Mouse (Mus musculus) 3134 (cell line): ENCODE results near the gene Defb33.

Experiments used
- DNase-seq: peaks from one replicate; pipeline ENCODE4 v3.0.0-alpha.2; 2011; ENCODE audit warnings: low spot score; ENCODE audit not compliant: insufficient read length; ENCODE audit errors: extremely low read depth

The Defb33 gene

DNA sequence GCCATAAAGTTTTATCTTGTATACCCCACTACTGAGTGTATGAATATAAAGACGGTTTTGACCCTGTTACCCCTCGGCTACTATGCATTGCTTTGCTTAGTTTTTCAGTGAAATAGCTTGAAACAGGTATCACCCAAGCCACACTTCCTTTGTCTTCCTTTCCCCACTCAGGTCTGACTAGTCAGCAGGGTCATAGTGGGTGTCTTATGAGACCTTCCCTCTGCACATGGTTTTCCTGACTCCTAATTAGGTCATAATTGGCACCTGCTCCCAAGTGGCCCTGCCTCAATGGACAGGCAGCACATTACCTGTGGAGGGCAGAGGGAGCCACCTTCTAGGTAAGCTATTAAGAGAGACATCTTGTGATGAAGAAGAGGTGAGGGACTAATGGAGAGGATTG lies at the start of gene Defb33:
Gene Defb33 (plus strand): TSS at position 301 of the 400 bp plus-strand sequence.
- DNase-seq, result no peak

DNA sequence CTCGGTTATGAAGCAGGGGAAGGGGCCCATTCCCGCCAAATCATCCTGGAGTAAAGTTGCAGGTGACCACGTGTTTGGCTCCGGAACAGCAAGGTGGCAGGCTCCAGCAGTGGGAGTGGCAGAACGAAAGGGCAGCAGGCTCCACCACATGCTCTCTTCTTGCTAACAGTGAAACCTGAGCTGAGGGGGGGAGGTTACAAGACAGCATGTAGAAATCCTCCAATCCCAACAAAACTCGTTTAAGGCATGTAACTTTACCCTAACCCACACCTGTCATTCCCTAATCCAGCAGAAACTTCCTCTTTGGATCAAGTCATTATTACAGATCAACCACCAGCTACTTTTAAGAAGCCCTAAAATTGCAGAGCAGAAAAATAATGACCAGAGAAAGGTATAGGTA lies 17.9 kb upstream of the Defb33 start:
- no peak for DNase-seq

DNA sequence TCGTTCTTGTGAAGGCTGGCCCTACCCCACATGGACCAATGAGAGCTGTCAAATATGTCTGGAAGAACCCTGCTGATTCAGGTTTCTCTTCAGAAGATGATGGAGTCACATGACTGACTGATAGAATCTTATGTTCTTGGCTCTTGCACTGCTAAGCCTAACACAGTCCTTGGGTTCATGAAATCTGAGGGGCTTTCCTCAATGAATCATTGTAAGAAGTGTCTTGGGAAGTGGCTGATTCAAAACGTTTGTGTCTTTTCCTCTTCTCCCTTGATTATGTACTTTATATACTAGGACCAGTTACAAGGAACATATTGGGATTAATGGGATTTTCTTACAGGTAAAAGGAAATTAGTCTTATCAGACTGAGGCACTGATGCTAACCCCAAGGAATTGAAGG lies 10.1 kb downstream of the Defb33 start, which contains the start of gene Gm15056:
Gene Gm15056 (minus strand): TSS at position 101 of the 400 bp plus-strand sequence.
- DNase-seq, result no peak

DNA sequence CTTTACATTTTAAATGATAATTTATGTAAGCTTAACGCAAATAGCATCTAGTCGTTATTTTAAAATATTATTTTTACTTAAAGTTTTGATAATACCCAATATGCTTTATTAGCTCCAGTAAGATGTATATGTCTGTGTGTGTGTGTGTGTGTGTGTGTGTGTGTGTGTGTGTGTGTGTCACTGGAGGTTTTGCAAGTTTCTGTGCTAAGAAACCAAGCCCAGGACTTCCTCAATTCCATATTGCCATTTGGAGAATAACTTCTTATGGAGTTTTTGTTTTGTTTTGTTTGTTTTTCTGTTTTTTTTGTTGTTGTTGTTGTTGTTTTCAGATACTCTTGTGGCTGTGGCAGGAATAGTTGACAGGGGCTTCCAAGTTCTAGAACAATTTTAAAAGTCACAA lies 14.7 kb downstream of the Defb33 start:
- no peak for DNase-seq

DNA sequence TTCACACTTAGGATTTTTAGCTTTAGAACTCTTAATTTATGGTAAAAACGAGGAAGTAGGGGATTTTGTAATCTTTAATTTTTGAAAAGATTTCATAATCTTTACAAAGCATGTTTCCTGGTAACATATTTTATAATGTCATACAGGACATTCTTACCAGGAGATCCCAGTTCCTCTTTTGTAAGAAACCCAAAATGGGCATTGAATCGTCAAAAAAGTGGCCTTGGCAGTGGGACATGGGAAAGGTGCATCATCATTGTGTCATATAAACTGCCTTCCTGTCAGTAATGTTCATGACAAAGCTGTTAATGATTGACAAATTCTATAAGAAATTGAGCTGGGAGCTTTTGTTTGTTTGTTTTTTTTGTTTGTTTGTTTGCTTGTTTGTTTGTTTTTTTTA lies 15.8 kb downstream of the Defb33 start:
- no peak for DNase-seq

DNA sequence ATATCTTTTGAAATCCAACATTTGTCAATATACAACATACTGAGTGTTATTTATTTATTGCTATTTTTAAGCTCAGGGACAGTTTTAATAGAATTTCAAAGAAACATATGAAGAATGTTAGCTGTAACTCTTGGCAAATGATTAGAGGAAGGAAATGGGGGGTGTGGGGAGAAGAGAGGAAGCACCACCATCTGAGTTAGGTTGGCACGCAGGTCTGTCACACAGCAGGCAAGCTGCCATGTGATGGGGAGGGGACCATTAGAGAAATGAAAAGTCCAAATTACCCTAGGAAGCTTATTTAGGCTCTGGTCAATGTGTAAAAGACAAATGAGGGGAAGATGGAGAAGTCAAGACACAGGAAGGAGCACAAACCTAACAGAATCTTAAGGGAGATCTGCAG lies 19.8 kb downstream of the Defb33 start:
- DNase-seq, result no peak

DNA sequence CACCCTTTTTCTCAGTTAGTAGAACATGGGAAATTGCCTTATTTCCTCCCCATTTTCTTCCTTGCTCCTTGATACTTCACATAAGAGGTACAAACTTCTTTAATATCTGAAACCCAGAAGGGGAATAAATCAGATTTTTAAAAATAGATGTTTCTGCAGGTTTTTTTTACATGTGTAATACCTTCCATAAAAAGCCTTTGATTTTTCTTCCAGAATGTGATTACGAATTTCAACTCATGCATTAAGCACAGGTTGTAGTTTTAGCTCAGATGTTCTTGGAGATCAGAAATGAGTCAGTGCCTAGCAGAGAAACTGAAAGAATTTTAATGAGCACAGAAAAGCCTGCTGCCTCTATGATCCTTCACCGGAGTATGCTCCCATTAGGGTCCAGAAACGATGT lies 29.5 kb downstream of the Defb33 start, which contains the start of gene Gm6040:
Gene Gm6040 (minus strand): TSS at position 101 of the 400 bp plus-strand sequence.
- no peak for DNase-seq

DNA sequence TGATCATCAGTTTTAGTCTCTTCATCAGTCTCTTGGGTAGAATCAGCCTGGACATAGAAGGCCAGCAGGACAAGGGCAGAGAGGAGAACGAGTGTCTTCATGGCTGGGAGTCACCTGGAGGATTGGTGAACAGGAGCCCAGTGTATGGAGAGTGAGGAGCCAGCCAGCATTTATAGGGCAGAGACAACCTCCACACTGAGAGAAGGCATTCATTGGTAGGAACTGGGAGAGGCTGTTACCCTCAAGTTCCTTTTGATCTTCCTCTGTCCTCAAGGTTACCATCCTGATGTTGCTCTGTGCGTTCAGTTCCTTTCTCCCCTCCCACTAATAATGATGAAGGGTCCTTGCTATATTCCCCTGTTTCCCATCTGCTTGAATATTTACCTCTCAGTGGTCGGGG lies 52.1 kb downstream of the Defb33 start, which contains the start of gene AY761185:
Gene AY761185 (minus strand): TSS at position 101 of the 400 bp plus-strand sequence.
- DNase-seq, result no peak
